Mouse (Mus musculus) CH12.LX (cell line): ENCODE data around the gene Agbl2. TPM values are rescaled to one million over a fixed set of nuclear protein-coding genes. Genes with fewer than 3 reads are reported as not detected.

Experiments used
- DNase-seq: peaks from one replicate; pipeline ENCODE4 v3.0.0-alpha.2; 2013; ENCODE audit errors: extremely low read depth
- H3K27ac ChIP-seq: 2 replicates; pipeline ENCODE4 v1.5.1; 2012; ENCODE audit warnings: low read depth, mild to moderate bottlenecking, control low read depth, moderate library complexity; ENCODE audit not compliant: insufficient read depth
- H3K27me3 ChIP-seq: replicated peaks from 2 replicates; pipeline ENCODE3; 2012; ENCODE audit warnings: inconsistent platforms
- H3K36me3 ChIP-seq, 2 experiments: replicated peaks in 1 of 2; 2 replicates each; pipeline versions ENCODE3 to v1.6.1; 2012; ENCODE audit warnings: inconsistent platforms in 1 of 2, low read length in 1 of 2, mild to moderate bottlenecking in 1 of 2, mixed read lengths in 1 of 2, moderate library complexity in 1 of 2; ENCODE audit not compliant: control insufficient read depth in 1 of 2, insufficient read depth in 1 of 2
- H3K4me1 ChIP-seq, 2 experiments: 2 replicates each; pipeline ENCODE4 v1.6.1; 2012; ENCODE audit warnings: inconsistent platforms in 1 of 2, moderate library complexity in 1 of 2; ENCODE audit not compliant: insufficient read depth in 2 of 2, control insufficient read depth in 1 of 2
- H3K4me2 ChIP-seq: 2 replicates; pipeline ENCODE4 v1.6.1; 2012; ENCODE audit warnings: low read depth, mild to moderate bottlenecking, control low read depth; ENCODE audit not compliant: poor library complexity, insufficient read depth, severe bottlenecking
- H3K4me3 ChIP-seq, 3 experiments: fragments of 150-350 bp in 1 of 3; sonication (generic) in 1 of 3; replicated peaks in 1 of 3; 2 replicates each; pipeline versions ENCODE3 to v1.5.1; 2011 to 2012; ENCODE audit warnings: low read depth in 2 of 3, low read length in 2 of 3, mild to moderate bottlenecking in 2 of 3, moderate library complexity in 2 of 3, control low read depth in 1 of 3, improper control_type of control experiment in 1 of 3, inconsistent platforms in 1 of 3, mixed read lengths in 1 of 3; ENCODE audit not compliant: poor library complexity in 1 of 3
- H3K79me2 ChIP-seq: replicated peaks from 2 replicates; pipeline ENCODE4 v1.6.1; 2012; ENCODE audit warnings: mild to moderate bottlenecking, moderate library complexity; ENCODE audit not compliant: control insufficient read depth, poor library complexity, insufficient read depth, severe bottlenecking; ENCODE audit errors: extremely low read depth
- H3K9ac ChIP-seq: 2 replicates; pipeline ENCODE4 v1.6.1; 2012; ENCODE audit warnings: low read depth, mild to moderate bottlenecking, control low read depth, moderate library complexity; ENCODE audit not compliant: insufficient read depth
- H3K9me3 ChIP-seq: replicated peaks from 2 replicates; pipeline ENCODE3; 2012; ENCODE audit warnings: low read length, inconsistent platforms, mixed read lengths
- CHD1 ChIP-seq: IDR thresholded peaks from 2 replicates; pipeline ENCODE4 v1.6.1; 2012; ENCODE audit warnings: low read depth, low read length, improper control_type of control experiment, inconsistent platforms
- E2F4 ChIP-seq: IDR thresholded peaks from 2 replicates; pipeline ENCODE4 v1.6.1; 2011; ENCODE audit warnings: low read depth, low read length, improper control_type of control experiment; ENCODE audit not compliant: insufficient replicate concordance
- ETS1 ChIP-seq: conservative IDR thresholded peaks from 2 replicates; pipeline ENCODE4 v1.6.1; 2012; ENCODE audit warnings: low read depth, mild to moderate bottlenecking, inconsistent platforms, low read length, improper control_type of control experiment, moderate library complexity
- HCFC1 ChIP-seq: IDR thresholded peaks from 2 replicates; pipeline ENCODE4 v1.6.1; 2012; ENCODE audit warnings: low read depth, mild to moderate bottlenecking, inconsistent platforms, low read length, improper control_type of control experiment
- IRF4 ChIP-seq: IDR thresholded peaks from 2 replicates; pipeline ENCODE4 v1.6.1; 2014; ENCODE audit warnings: low read depth, mild to moderate bottlenecking, inconsistent platforms, low read length, improper control_type of control experiment
- JUND ChIP-seq: conservative IDR thresholded peaks from 2 replicates; pipeline ENCODE4 v1.6.1; 2011; ENCODE audit warnings: low read depth, low read length, improper control_type of control experiment
- KAT2A ChIP-seq: IDR thresholded peaks from 2 replicates; pipeline ENCODE4 v1.6.1; 2012; ENCODE audit warnings: low read length, improper control_type of control experiment, inconsistent platforms; ENCODE audit not compliant: insufficient replicate concordance
- MAFK ChIP-seq: IDR thresholded peaks from 2 replicates; pipeline ENCODE4 v1.6.1; 2011; ENCODE audit warnings: low read length, improper control_type of control experiment; ENCODE audit not compliant: insufficient replicate concordance
- MAX ChIP-seq: IDR thresholded peaks from 2 replicates; pipeline ENCODE4 v1.6.1; 2011; ENCODE audit warnings: low read length, improper control_type of control experiment
- MAZ ChIP-seq: IDR thresholded peaks from 2 replicates; pipeline ENCODE4 v1.6.1; 2012; ENCODE audit warnings: low read depth, mild to moderate bottlenecking, inconsistent platforms, low read length, improper control_type of control experiment, moderate library complexity
- MYC ChIP-seq: IDR thresholded peaks from 2 replicates; pipeline ENCODE4 v1.6.1; 2011; ENCODE audit warnings: low read depth, mild to moderate bottlenecking, improper control_type of control experiment, low read length
- PAX5 ChIP-seq: IDR thresholded peaks from 2 replicates; pipeline ENCODE4 v1.6.1; 2012; ENCODE audit warnings: low read length, inconsistent platforms, mixed read lengths
- POLR2A ChIP-seq: IDR thresholded peaks from 2 replicates; pipeline ENCODE4 v1.6.1; 2011; ENCODE audit warnings: low read depth, mild to moderate bottlenecking, improper control_type of control experiment, low read length
- POLR2AphosphoS2 ChIP-seq: IDR thresholded peaks from 2 replicates; pipeline ENCODE4 v1.6.1; 2011; ENCODE audit warnings: low read depth, low read length, improper control_type of control experiment
- RAD21 ChIP-seq: IDR thresholded peaks from 2 replicates; pipeline ENCODE4 v1.6.1; 2011; ENCODE audit warnings: low read depth, mild to moderate bottlenecking, low read length, improper control_type of control experiment, moderate library complexity
- SIN3A ChIP-seq: IDR thresholded peaks from 2 replicates; pipeline ENCODE4 v1.6.1; 2012; ENCODE audit warnings: low read length, improper control_type of control experiment, inconsistent platforms
- TBP ChIP-seq: conservative IDR thresholded peaks from 2 replicates; pipeline ENCODE4 v1.6.1; 2011; ENCODE audit warnings: low read depth, low read length, improper control_type of control experiment
- TCF12 ChIP-seq: IDR thresholded peaks from 2 replicates; pipeline ENCODE4 v1.6.1; 2014; ENCODE audit warnings: low read depth, mild to moderate bottlenecking, inconsistent platforms, low read length, improper control_type of control experiment
- UBTF ChIP-seq: IDR thresholded peaks from 2 replicates; pipeline ENCODE4 v1.6.1; 2012; ENCODE audit warnings: low read depth, mild to moderate bottlenecking, inconsistent platforms, low read length, improper control_type of control experiment, moderate library complexity
- USF1 ChIP-seq: IDR thresholded peaks from 2 replicates; pipeline ENCODE4 v1.6.1; 2014; ENCODE audit warnings: low read depth, mild to moderate bottlenecking, inconsistent platforms, low read length, improper control_type of control experiment
- USF2 ChIP-seq: conservative IDR thresholded peaks from 2 replicates; pipeline ENCODE4 v1.6.1; 2011; ENCODE audit warnings: low read depth, low read length, improper control_type of control experiment
- ZC3H11A ChIP-seq: IDR thresholded peaks from 2 replicates; pipeline ENCODE4 v1.6.1; 2012; ENCODE audit warnings: low read depth, mild to moderate bottlenecking, inconsistent platforms, low read length, improper control_type of control experiment
- ZMIZ1 ChIP-seq: IDR thresholded peaks from 2 replicates; pipeline ENCODE4 v1.6.1; 2012; ENCODE audit warnings: low read depth, mild to moderate bottlenecking, inconsistent platforms, low read length, improper control_type of control experiment
- ZNF384 ChIP-seq: IDR thresholded peaks from 2 replicates; pipeline ENCODE4 v1.6.1; 2012; ENCODE audit warnings: low read depth, low read length, improper control_type of control experiment, inconsistent platforms
- dilution Hi-C: fragments of 300-500 bp; cut with MboI; formaldehyde crosslinking; loops from 2 replicates; pipeline ENCODE4 v1.14.3; 2020; ENCODE audit warnings: low sequenced_read_pairs; ENCODE audit not compliant: extremely low pct_unique_long_range_greater_than_20kb, extremely low pct_ligation_motif_present
- in situ Hi-C: fragments of 300-500 bp; cut with MboI; formaldehyde crosslinking; loops from 3 replicates; pipeline ENCODE4 v1.14.3; 2019; ENCODE audit warnings: low sequenced_read_pairs, low pct_ligation_motif_present, low pct_unique_long_range_greater_than_20kb, mixed read lengths
- polyA plus RNA-seq: library from polyadenylated mRNA; unstranded; fragments of >175 nt; gene quantifications from 2 replicates; pipeline ENCODE4 v1.2.1, GENCODE M21; 2012; ENCODE audit warnings: low read depth; ENCODE audit not compliant: insufficient read length
- total RNA-seq, 2 experiments: library from RNA; depleted of rRNA; stranded (reverse); fragments of 300-350 nt in 1 of 2; fragments of >200 nt in 1 of 2; gene quantifications; 2 replicates each; pipeline ENCODE4 v1.2.3; 2012 to 2014

The Agbl2 gene
- total and polyA plus RNA-seq, 3 experiments, result not detected

DNA sequence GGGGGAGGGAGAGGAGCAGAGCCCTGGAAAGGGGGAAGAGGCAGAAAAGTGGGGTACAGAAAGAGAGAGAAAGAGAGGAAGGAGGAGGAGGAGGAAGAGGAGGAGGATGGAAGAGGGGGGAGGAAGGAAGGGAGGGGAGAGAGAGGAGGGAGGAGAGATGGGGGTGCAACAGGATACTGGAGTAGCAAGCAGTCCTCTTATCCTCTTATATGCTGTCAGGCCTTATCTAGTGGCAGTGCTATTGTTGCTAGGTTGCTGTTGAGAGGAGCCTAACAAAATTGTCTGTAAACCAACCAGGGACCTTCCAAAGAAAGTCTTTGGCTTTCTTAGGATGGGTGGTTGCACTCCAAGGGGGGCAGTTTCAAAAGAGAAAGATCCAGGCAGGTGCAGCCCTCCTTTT is 96.9 kb downstream of the Agbl2 start:
- H3K9ac ChIP-seq, result no peak overlapping the region
- in situ Hi-C loops, result no loop called here
- no peak for TF ChIP-seq TBP
- TF ChIP-seq ZMIZ1, result no peak
- no peak for TF ChIP-seq MAZ
- no peak for TF ChIP-seq IRF4
- TF ChIP-seq ETS1, result no peak
- no peak for TF ChIP-seq PAX5
- TF ChIP-seq KAT2A, result no peak
- no peak for TF ChIP-seq ZC3H11A
- no peak for TF ChIP-seq HCFC1
- no peak for TF ChIP-seq RAD21
- TF ChIP-seq SIN3A, result no peak
- TF ChIP-seq TCF12, result no peak
- TF ChIP-seq USF1, result no peak
- TF ChIP-seq ZNF384, result no peak
- TF ChIP-seq USF2, result no peak
- dilution Hi-C loops, result no loop called here
- DNase-seq, result no peak
- H3K36me3 ChIP-seq, result no peaks in the 10 kb centered on the region
- no peaks in the 10 kb centered on the region for H3K79me2 ChIP-seq
- no peak overlapping the region for H3K4me3 ChIP-seq
- H3K27me3 ChIP-seq, result peaks cover 2% of the 10 kb centered on the region
- no peak overlapping the region for H3K27ac ChIP-seq
- no peaks in the 10 kb centered on the region for H3K4me1 ChIP-seq
- H3K4me2 ChIP-seq, result no peak overlapping the region
- peaks cover 7% of the 10 kb centered on the region for H3K9me3 ChIP-seq

DNA sequence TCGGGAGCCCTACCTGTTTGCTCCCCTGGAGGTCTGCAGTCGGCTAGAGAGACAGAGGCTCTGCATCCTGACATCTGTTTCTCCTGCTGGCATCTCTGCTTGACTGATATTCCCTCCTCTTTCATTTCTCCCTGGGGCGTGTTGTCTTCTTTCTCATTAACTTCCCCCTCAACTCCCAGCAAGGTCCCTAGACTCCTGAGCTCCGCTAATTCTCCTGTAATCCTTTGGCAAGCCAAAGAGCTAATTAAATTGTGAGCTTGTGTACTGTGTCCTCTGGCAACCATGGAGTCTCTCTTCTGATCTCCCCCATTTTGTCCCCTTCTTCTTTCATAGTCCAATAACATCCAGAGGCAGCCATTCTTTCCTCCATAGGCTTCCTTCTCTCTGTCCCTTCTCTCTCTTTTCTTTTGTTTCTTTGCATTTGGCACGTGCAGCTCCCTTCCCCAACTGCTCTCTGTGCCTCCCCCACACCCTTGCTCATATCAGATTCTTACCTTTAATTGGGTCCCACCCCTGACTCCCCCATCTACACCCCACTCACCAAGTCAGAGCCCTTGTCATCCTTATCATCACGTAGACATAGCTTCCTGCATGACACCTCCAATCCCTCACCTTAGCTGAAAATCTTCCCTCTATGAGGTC is 97.7 kb downstream of the Agbl2 start:
- dilution Hi-C loops, result no loop called here
- TF ChIP-seq POLR2AphosphoS2, result no peak
- no peak for TF ChIP-seq HCFC1
- TF ChIP-seq USF1, result no peak
- no peak for TF ChIP-seq E2F4
- TF ChIP-seq MAFK, result no peak
- TF ChIP-seq PAX5, result no peak
- TF ChIP-seq UBTF, result no peak
- no peak for TF ChIP-seq POLR2A
- no peak for TF ChIP-seq MYC
- no peak for TF ChIP-seq JUND
- TF ChIP-seq TBP, result no peak
- TF ChIP-seq ZNF384, result no peak
- TF ChIP-seq MAX, result no peak
- TF ChIP-seq ZC3H11A, result no peak
- no peak for TF ChIP-seq CHD1
- Histone ChIP-seq H3K27me3 (peaks cover 3% of the 10 kb centered on the region), H3K79me2 (no peaks in the 10 kb centered on the region), H3K9me3 (peaks cover 7% of the 10 kb centered on the region), H3K4me3 (no peak overlapping the region), H3K27ac (no peak overlapping the region), H3K4me1 (no peaks in the 10 kb centered on the region), H3K9ac (no peak overlapping the region), H3K36me3 (no peaks in the 10 kb centered on the region), H3K4me2 (no peak overlapping the region)
- in situ Hi-C loops, result no loop called here
- no peak for DNase-seq
